Mouse (Mus musculus) forebrain, embryonic 13.5 days (tissue): ENCODE measurements around the gene Lpo. TPM values are rescaled to one million over a fixed set of nuclear protein-coding genes. Genes with fewer than 3 reads are reported as not detected.

Experiments used
- ATAC-seq: fragments of 200-750 bp; cut with Nextera tagmentation; 2 replicates; pipeline ENCODE4 v1.8.0; 2017
- H3K27ac ChIP-seq: fragments of 300-500 bp; sonication (generic); 2 replicates; pipeline ENCODE4 v1.5.1; 2015; ENCODE audit warnings: inconsistent platforms, mild to moderate bottlenecking, moderate library complexity
- H3K27me3 ChIP-seq: fragments of 300-500 bp; sonication (generic); 2 replicates; pipeline ENCODE4 v1.6.1; 2015; ENCODE audit warnings: mild to moderate bottlenecking, inconsistent platforms
- H3K36me3 ChIP-seq: fragments of 300-500 bp; sonication (generic); 2 replicates; pipeline ENCODE4 v1.6.1; 2015; ENCODE audit warnings: mild to moderate bottlenecking, inconsistent platforms; ENCODE audit not compliant: poor library complexity, severe bottlenecking
- H3K4me1 ChIP-seq: fragments of 300-500 bp; sonication (generic); 2 replicates; pipeline ENCODE4 v1.6.1; 2015; ENCODE audit warnings: inconsistent platforms
- H3K4me2 ChIP-seq: fragments of 300-500 bp; sonication (generic); 2 replicates; pipeline ENCODE4 v1.6.1; 2015; ENCODE audit warnings: inconsistent platforms, mild to moderate bottlenecking, moderate library complexity
- H3K4me3 ChIP-seq: fragments of 300-500 bp; sonication (generic); 2 replicates; pipeline ENCODE4 v1.5.1; 2015; ENCODE audit warnings: mild to moderate bottlenecking, inconsistent platforms
- H3K9ac ChIP-seq: fragments of 300-500 bp; sonication (generic); 2 replicates; pipeline ENCODE4 v1.6.1; 2015; ENCODE audit warnings: mild to moderate bottlenecking, inconsistent platforms
- H3K9me3 ChIP-seq: fragments of 300-500 bp; sonication (generic); replicated peaks from 2 replicates; pipeline ENCODE4 v1.6.1; 2016; ENCODE audit warnings: inconsistent platforms
- WGBS: fragments of 180-500 bp; shearing (Covaris S2); methylation state at CpG from one replicate; pipeline ENCODE4 v1.1.7; 2015; 5-methylcytosine and 5-hydroxymethylcytosine counted together
- polyA plus RNA-seq: library from polyadenylated mRNA; unstranded; fragments of >200 nt; fragmentation: Nextera tagmentation; extraction: Ambion mirVana; gene quantifications from 2 replicates; pipeline ENCODE4 v1.2.1, GENCODE M21; 2015

The Lpo gene
- polyA plus RNA-seq, 1 experiment from 2014 or later: 0.18 TPM

DNA sequence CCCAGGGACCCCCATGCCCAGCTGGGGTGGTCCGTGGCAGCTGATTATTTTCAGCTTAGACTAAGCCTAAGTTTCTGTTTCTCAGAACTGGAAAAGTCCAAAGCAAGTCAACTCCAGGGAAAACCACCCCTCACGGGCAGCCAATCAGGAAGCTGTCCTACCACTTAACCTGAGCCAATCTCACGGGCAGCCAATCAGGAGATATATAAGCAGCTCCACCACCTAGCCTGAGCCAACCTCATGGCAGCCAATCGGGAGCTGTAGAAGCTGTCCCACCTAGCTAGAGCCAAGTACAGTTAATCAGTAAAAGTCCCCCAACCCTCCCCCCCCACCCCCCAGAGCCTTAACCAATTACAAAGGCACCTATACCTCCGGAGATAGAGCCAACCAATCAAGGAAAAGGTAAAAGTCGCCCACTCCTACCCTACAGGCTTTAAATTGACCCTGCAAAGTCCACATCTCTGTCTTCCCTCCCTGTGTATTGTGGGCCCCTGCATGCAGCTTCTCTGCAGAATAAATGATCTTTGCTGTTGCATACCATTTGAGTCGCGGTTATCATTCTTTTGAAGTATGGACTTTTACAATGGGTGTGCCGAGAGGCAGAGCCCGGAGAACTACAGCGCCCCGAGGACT is 19.0 kb upstream of the Lpo start:
- no peak for ATAC-seq
- Histone ChIP-seq H3K36me3 (no peaks in the 10 kb centered on the region), H3K4me2 (no peak overlapping the region), H3K27me3 (no peaks in the 10 kb centered on the region), H3K4me1 (no peaks in the 10 kb centered on the region), H3K27ac (no peak overlapping the region), H3K9me3 (no peaks in the 10 kb centered on the region), H3K4me3 (no peak overlapping the region), H3K9ac (no peak overlapping the region)
- 85% methylated on average over 12 of the region's 12 CpGs for WGBS

DNA sequence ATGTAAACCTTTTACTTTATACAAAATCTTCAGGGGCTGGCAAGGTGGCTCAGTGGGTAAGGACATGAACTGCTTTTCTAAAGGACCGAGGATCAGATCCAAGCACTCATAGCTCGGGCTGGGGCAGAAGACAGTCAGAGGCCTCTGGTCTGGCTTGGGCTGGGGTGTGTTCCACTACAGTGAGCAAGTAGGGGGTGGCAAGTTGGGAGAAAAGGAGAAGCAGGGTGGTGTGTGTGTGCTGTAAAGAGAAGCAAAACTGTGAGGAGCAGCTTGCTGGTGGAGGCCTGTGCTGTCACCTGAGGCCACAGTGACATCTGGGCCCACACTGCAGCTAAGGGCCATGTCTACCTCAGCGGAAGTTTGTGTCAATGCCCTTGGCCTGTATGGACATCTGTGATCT is 13.3 kb upstream of the Lpo start:
- H3K4me2 ChIP-seq: no peak overlapping the region
- no peak overlapping the region for H3K9ac ChIP-seq
- no peaks in the 10 kb centered on the region for H3K9me3 ChIP-seq
- no peaks in the 10 kb centered on the region for H3K4me1 ChIP-seq
- no peak for ATAC-seq
- 89% methylated on average over 3 of the region's 3 CpGs for WGBS
- H3K27me3 ChIP-seq: no peaks in the 10 kb centered on the region
- no peaks in the 10 kb centered on the region for H3K36me3 ChIP-seq
- H3K27ac ChIP-seq: no peak overlapping the region
- H3K4me3 ChIP-seq: no peak overlapping the region

DNA sequence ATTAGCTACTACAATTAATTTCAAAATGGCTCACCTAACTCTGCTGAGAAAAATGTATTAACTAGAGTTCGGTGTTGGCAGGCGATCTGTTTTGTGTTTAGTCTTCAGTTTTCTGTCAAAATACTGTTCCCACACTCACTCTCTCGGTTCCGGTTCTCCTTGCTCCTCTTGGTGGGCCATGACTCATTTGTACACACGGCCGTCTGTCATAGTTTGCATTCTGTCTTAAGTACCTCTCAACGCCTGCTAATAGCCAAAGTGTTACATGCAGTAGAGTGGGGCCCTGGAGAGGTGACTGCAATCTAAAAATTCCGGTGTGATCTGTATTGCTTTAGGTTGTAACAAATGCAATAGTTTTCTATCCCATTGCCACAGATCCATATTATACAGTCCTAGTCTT is 12.6 kb upstream of the Lpo start:
- H3K4me2 ChIP-seq: no peak overlapping the region
- H3K4me1 ChIP-seq: no peaks in the 10 kb centered on the region
- no peak overlapping the region for H3K4me3 ChIP-seq
- no peak overlapping the region for H3K9ac ChIP-seq
- H3K27ac ChIP-seq: no peak overlapping the region
- no peaks in the 10 kb centered on the region for H3K27me3 ChIP-seq
- H3K36me3 ChIP-seq: no peaks in the 10 kb centered on the region
- ATAC-seq: no peak
- H3K9me3 ChIP-seq: no peaks in the 10 kb centered on the region
- WGBS: 88% methylated on average over 8 of the region's 8 CpGs

DNA sequence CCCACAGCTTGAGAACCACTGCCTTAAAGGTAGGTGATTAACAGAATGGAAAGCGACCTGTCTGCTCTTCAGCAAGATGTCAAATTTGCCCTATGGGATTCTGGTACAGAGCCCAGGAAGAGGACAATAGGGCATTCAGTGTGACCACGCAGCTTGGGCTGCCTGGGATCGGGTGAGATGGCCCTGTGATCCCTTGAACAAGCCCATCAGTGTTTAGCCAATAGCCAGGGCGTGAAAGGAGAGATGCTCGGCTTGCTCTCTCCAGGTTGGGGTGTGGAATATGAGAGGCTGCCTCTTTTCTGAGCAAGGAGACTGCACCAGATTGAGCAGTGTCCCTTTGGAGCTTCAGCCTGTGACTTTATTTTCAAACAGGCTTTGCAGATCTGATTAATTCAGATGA is 6.6 kb downstream of the Lpo start:
- Histone ChIP-seq H3K9me3 (no peaks in the 10 kb centered on the region), H3K36me3 (no peaks in the 10 kb centered on the region), H3K9ac (no peak overlapping the region), H3K27ac (no peak overlapping the region), H3K4me3 (no peak overlapping the region), H3K27me3 (no peaks in the 10 kb centered on the region), H3K4me1 (peaks cover 4% of the 10 kb centered on the region; the same call in 1 of the 2 replicates), H3K4me2 (no peak overlapping the region)
- 51% methylated on average over 5 of the region's 5 CpGs for WGBS
- ATAC-seq: no peak

DNA sequence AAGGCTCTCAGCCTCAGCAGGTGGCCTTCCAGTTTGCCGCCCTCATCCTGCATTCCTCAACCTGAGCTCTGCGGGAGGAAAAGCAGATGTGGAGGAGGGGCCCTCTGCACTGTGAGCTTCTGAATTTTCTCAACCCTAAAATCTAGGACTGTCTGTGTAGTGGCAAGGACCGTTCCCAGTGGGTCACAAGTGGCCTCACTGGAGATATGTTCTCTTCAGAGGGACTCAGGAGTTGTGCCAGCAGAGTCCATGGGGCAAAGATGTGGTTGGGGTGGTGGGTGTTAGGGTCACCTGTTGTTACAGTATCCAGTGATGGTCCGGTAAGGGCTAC is 10.7 kb downstream of the Lpo start:
- 0 out of 2 replicates have a peak, but pooled peaks cover 6% of the 10 kb centered on the region for H3K27me3 ChIP-seq
- peaks cover 4% of the 10 kb centered on the region; the same call in 1 of the 2 replicates for H3K4me1 ChIP-seq
- peak overlapping the region; percentile 60 for H3K9ac ChIP-seq
- no peaks in the 10 kb centered on the region for H3K36me3 ChIP-seq
- H3K9me3 ChIP-seq: no peaks in the 10 kb centered on the region
- 0 out of 2 replicates have a peak overlapping the region, but pooled peaks have one; percentile 10 for H3K27ac ChIP-seq
- 28% methylated on average over 4 of the region's 4 CpGs for WGBS
- H3K4me2 ChIP-seq: peak overlapping the region; percentile 64
- ATAC-seq: no peak
- H3K4me3 ChIP-seq: peak overlapping the region; percentile 40

DNA sequence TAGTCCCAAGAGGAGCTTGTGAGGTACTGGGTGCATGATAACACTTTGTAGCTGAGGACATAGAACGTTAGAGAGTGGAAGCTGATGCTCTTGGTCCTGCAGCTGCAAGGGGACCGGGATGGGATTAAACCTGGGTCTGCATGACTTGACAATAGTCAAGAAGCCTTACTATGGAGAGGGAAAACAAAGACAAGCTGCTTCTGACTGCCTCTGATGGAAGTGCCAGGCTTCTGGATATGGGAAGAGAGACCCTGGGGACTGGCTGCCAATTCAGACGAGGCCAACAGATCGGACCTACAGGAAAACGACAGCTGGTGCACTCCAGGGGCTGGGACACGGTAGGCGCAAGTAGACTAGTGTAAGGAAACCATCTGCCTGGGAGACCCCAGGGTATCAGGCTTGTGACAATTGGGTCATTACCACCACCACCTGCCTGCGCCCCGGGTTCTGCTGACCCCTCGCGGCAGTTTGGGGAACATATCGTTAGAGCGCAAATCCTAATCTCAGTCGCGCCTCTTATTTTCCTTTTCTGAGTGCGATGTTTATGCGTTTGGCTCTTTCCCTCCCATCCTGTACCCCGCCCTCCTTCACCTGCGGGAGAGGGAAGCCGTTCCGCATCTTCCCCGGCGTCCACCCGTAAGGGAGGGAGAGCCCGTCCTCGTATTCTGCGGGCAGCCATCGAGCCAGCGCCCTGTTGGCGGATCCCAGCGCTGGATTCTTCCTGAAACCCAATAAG is 11.2 kb downstream of the Lpo start:
- Histone ChIP-seq H3K4me1 (peaks cover 4% of the 10 kb centered on the region; the same call in 1 of the 2 replicates), H3K4me2 (peak overlapping the region; percentile 64), H3K4me3 (peak overlapping the region; percentile 40), H3K27me3 (0 out of 2 replicates have a peak, but pooled peaks cover 6% of the 10 kb centered on the region), H3K36me3 (no peaks in the 10 kb centered on the region), H3K27ac (0 out of 2 replicates have a peak overlapping the region, but pooled peaks have one; percentile 10), H3K9ac (peak overlapping the region; percentile 60), H3K9me3 (no peaks in the 10 kb centered on the region)
- peak; percentile 82 for ATAC-seq
- 3% methylated on average over 31 of the region's 31 CpGs for WGBS

DNA sequence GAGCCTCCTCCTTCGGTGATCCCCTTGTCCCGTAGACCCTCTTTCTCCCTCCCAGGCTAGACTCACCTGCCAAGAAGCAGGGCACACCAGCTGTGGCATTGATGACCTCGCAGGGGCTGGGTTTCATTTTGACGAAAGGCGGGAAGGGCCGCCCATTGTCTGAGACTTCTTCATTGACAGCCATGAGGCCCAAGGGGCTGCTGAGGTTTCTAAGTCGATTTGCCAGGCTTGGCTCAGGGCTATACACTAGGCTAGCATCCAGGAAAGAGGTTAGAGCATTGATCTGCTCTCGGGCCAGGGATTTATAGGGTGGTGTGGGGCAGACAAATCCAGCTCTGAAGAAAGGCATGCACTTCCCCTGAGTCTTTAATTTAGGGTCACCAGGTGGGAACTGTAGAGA is 13.3 kb downstream of the Lpo start:
- Histone ChIP-seq H3K36me3 (no peaks in the 10 kb centered on the region), H3K27me3 (0 out of 2 replicates have a peak, but pooled peaks cover 6% of the 10 kb centered on the region), H3K4me1 (peaks cover 4% of the 10 kb centered on the region; the same call in 1 of the 2 replicates), H3K4me3 (no peak overlapping the region), H3K9me3 (no peaks in the 10 kb centered on the region), H3K9ac (no peak overlapping the region), H3K27ac (no peak overlapping the region), H3K4me2 (no peak overlapping the region)
- WGBS: 67% methylated on average over 8 of the region's 8 CpGs
- ATAC-seq: no peak

DNA sequence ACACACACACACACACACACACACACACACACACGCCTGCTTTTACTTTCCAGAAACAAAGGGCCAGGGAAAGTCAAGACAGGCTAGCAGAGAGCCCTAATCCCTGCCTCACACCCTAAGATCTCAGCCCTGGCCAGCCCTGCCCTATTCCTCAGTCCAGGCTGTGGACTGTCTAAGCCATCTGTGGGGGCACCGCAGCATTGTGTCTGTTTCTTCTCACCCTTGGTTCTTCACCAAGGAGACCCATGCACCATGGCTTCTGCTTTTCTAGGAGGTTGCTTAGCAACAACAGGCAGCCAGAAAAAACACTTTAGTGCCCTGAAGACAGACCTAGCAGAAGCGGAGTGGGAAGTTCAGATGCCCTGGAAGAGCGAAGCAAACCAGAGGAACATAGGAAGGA is 16.7 kb downstream of the Lpo start:
- 0 out of 2 replicates have a peak, but pooled peaks cover 6% of the 10 kb centered on the region for H3K27me3 ChIP-seq
- no peak overlapping the region for H3K9ac ChIP-seq
- H3K36me3 ChIP-seq: no peaks in the 10 kb centered on the region
- no peak overlapping the region for H3K27ac ChIP-seq
- no peak for ATAC-seq
- H3K4me1 ChIP-seq: no peaks in the 10 kb centered on the region
- H3K4me3 ChIP-seq: no peak overlapping the region
- no peaks in the 10 kb centered on the region for H3K9me3 ChIP-seq
- H3K4me2 ChIP-seq: no peak overlapping the region
- WGBS: 54% methylated on average over 3 of the region's 4 CpGs

DNA sequence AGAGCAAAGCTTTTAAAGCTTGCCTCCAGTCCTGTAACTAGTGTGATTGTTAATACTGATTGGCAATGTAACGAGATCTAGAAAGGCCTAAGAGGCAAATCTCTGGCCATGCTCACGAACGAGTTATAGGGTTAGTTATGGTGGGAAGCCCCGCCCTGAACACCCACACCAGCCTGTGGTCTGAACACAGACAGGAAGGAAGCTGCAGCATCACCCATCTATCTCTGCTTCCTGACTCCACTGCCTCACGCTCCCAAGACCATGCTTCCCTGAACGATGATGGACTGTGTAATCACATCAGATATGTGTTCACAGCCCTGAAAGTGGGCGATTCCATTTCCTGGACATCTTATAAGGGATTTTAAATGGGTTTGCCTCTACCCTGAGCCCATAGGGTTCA is 19.9 kb downstream of the Lpo start:
- no peak for ATAC-seq

DNA sequence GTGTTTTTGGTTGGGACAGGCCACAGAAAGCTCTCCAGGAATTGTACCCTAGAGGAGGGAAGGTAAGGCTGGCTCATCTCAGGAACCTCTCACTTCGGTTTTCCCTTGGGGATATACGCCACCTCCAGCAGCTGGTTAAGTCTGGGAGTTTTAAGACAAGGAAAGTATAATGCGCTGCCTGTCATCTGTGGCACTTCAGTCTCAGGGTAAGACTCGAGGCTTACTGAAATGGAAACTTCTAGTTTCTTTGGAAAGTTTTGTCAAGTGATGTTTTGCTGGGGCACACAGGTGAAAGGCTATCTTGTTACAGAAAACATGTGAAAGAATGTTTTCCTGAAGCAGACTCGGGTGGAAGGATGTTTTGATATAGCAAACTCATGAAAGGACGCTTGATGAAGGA is 20.7 kb downstream of the Lpo start:
- WGBS: 88% methylated on average over 6 of the region's 6 CpGs
- ATAC-seq: no peak
- no peak overlapping the region for H3K4me3 ChIP-seq

More for the DNA sequence above, 19.9 kb downstream of the Lpo start:
- Histone ChIP-seq H3K9me3 (no peaks in the 10 kb centered on the region), H3K27ac (no peak overlapping the region), H3K27me3 (no peaks in the 10 kb centered on the region), H3K9ac (no peak overlapping the region), H3K4me3 (no peak overlapping the region), H3K4me1 (no peaks in the 10 kb centered on the region), H3K4me2 (no peak overlapping the region), H3K36me3 (no peaks in the 10 kb centered on the region)
- WGBS: 85% methylated on average over 7 of the region's 7 CpGs

DNA sequence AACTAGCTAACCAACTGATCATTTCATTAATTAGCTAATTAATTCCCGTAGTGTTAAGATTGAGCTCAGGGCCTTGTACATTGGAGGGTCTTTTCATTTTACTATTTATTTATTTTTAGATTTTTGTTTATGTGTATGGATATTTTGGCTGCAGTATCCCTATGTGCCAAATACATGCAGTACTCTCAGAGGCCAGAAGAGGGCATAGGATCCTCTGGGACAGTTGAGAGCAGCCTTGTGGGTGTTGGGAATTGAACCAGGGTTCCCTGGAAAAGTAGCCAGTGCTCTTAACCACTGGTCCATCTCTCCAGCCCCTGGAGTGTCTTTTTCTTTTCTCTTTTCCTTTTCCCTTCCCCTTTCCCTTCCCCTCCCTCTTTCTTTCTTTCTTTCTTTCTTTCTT is 22.6 kb downstream of the Lpo start:
- H3K27ac ChIP-seq: no peak overlapping the region
- no peaks in the 10 kb centered on the region for H3K4me1 ChIP-seq
- 72% methylated on average over 1 of the region's 1 CpGs for WGBS
- no peaks in the 10 kb centered on the region for H3K36me3 ChIP-seq
- H3K9ac ChIP-seq: no peak overlapping the region
- H3K4me2 ChIP-seq: no peak overlapping the region
- ATAC-seq: no peak
- no peak overlapping the region for H3K4me3 ChIP-seq
- H3K9me3 ChIP-seq: no peaks in the 10 kb centered on the region
- H3K27me3 ChIP-seq: no peaks in the 10 kb centered on the region

More for the DNA sequence above, 20.7 kb downstream of the Lpo start:
- H3K27me3 ChIP-seq: no peaks in the 10 kb centered on the region
- H3K4me1 ChIP-seq: no peaks in the 10 kb centered on the region
- no peak overlapping the region for H3K9ac ChIP-seq
- no peak overlapping the region for H3K4me2 ChIP-seq
- no peaks in the 10 kb centered on the region for H3K36me3 ChIP-seq
- no peaks in the 10 kb centered on the region for H3K9me3 ChIP-seq
- no peak overlapping the region for H3K27ac ChIP-seq

DNA sequence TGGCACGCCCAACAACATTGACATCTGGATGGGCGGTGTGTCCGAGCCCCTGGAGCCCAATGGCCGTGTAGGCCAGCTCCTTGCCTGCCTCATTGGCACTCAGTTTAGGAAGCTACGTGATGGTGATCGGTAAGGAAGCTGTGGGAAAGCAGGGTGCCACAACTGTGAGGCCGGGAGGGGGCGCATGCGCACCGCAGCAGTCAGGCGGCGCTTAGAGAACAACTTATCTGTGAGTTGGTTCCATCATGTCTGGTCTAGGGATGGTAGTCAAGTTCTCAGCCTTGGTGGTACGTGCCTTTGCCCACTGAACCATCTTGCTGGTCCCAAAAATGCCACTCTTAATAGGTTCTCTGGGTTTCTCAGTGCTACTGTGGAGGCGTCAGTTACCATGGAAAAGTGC is 25.5 kb downstream of the Lpo start:
- no peak overlapping the region for H3K27ac ChIP-seq
- peak overlapping the region; percentile 2; the same call in 1 of the 2 replicates for H3K4me2 ChIP-seq
- WGBS: 56% methylated on average over 14 of the region's 14 CpGs
- H3K4me3 ChIP-seq: no peak overlapping the region
- no peaks in the 10 kb centered on the region for H3K4me1 ChIP-seq
- H3K36me3 ChIP-seq: no peaks in the 10 kb centered on the region
- no peaks in the 10 kb centered on the region for H3K27me3 ChIP-seq
- no peaks in the 10 kb centered on the region for H3K9me3 ChIP-seq
- ATAC-seq: no peak
- H3K9ac ChIP-seq: no peak overlapping the region
